Mouse (Mus musculus): ENCODE measurements around the gene Hs6st3. TPM values are rescaled to one million over a fixed set of nuclear protein-coding genes. Genes with fewer than 3 reads are reported as not detected.

Gene Hs6st3
- polyA plus RNA-seq, 1 experiment from 2014 or later: 0.08 TPM

- Histone ChIP-seq H3K27ac (no peak overlapping the region), H3K4me2 (no peak overlapping the region), H3K27me3 (no peaks in the 10 kb centered on the region), H3K36me3 (no peaks in the 10 kb centered on the region), H3K9me3 (replicated peaks) (no peaks in the 10 kb centered on the region), H3K4me3 (no peak overlapping the region), H3K4me1 (replicated peaks) (no peaks in the 10 kb centered on the region), H3K9ac (no peak overlapping the region)
- no peak for ATAC-seq (replicated peaks; ENCODE audit: insufficient number of reproducible peaks, insufficient read depth, low FRiP score, low read depth)
- WGBS: 85% methylated on average over 11 of the region's 11 CpGs
Observed at GRCm38 (mm10) chr14:119347236-119347635, 209.1 kb downstream of the Hs6st3 start.

GRCm38 (mm10) chr14:119361414-119361813 is 223.3 kb downstream of the Hs6st3 start:
- WGBS: 87% methylated on average over 4 of the region's 4 CpGs
- H3K4me1 ChIP-seq (replicated peaks): no peaks in the 10 kb centered on the region
- H3K36me3 ChIP-seq: no peaks in the 10 kb centered on the region
- no peak overlapping the region for H3K27ac ChIP-seq
- no peak overlapping the region for H3K9ac ChIP-seq
- H3K9me3 ChIP-seq (replicated peaks): no peaks in the 10 kb centered on the region
- H3K27me3 ChIP-seq: no peaks in the 10 kb centered on the region
- no peak overlapping the region for H3K4me3 ChIP-seq
- no peak overlapping the region for H3K4me2 ChIP-seq
- ATAC-seq (replicated peaks; ENCODE audit: insufficient number of reproducible peaks, insufficient read depth, low FRiP score, low read depth): no peak

- Histone ChIP-seq H3K27me3 (no peaks in the 10 kb centered on the region), H3K9ac (no peak overlapping the region), H3K4me1 (replicated peaks) (no peaks in the 10 kb centered on the region), H3K9me3 (replicated peaks) (no peaks in the 10 kb centered on the region), H3K4me3 (no peak overlapping the region), H3K27ac (no peak overlapping the region), H3K4me2 (no peak overlapping the region), H3K36me3 (no peaks in the 10 kb centered on the region)
- WGBS: 84% methylated on average over 3 of the region's 3 CpGs
- ATAC-seq (replicated peaks; ENCODE audit: insufficient number of reproducible peaks, insufficient read depth, low FRiP score, low read depth): no peak
Observed at GRCm38 (mm10) chr14:119367866-119368425, 229.8 kb downstream of the Hs6st3 start.

- ATAC-seq (replicated peaks; ENCODE audit: insufficient number of reproducible peaks, insufficient read depth, low FRiP score, low read depth): no peak
- Histone ChIP-seq H3K36me3 (no peaks in the 10 kb centered on the region), H3K4me1 (replicated peaks) (no peaks in the 10 kb centered on the region), H3K9ac (no peak overlapping the region), H3K9me3 (replicated peaks) (no peaks in the 10 kb centered on the region), H3K4me3 (no peak overlapping the region), H3K27ac (no peak overlapping the region), H3K27me3 (no peaks in the 10 kb centered on the region), H3K4me2 (no peak overlapping the region)
- WGBS: 69% methylated on average over 8 of the region's 8 CpGs
Observed at GRCm38 (mm10) chr14:119369274-119369673, 231.1 kb downstream of the Hs6st3 start.

- Histone ChIP-seq H3K27me3 (no peaks in the 10 kb centered on the region), H3K4me1 (replicated peaks) (no peaks in the 10 kb centered on the region), H3K27ac (no peak overlapping the region), H3K36me3 (no peaks in the 10 kb centered on the region), H3K4me2 (no peak overlapping the region), H3K9me3 (replicated peaks) (no peaks in the 10 kb centered on the region), H3K9ac (no peak overlapping the region), H3K4me3 (no peak overlapping the region)
- ATAC-seq (replicated peaks; ENCODE audit: insufficient number of reproducible peaks, insufficient read depth, low FRiP score, low read depth): no peak
- WGBS: 86% methylated on average over 7 of the region's 7 CpGs
Observed at GRCm38 (mm10) chr14:119370013-119370412, 231.9 kb downstream of the Hs6st3 start.

GRCm38 (mm10) chr14:119379303-119379702 is 241.2 kb downstream of the Hs6st3 start:
- ATAC-seq (replicated peaks; ENCODE audit: insufficient number of reproducible peaks, insufficient read depth, low FRiP score, low read depth): no peak
- Histone ChIP-seq H3K27me3 (no peaks in the 10 kb centered on the region), H3K9ac (no peak overlapping the region), H3K36me3 (no peaks in the 10 kb centered on the region), H3K4me3 (no peak overlapping the region), H3K9me3 (replicated peaks) (no peaks in the 10 kb centered on the region), H3K4me1 (replicated peaks) (no peaks in the 10 kb centered on the region), H3K4me2 (no peak overlapping the region), H3K27ac (no peak overlapping the region)
- WGBS: 75% methylated on average over 2 of the region's 2 CpGs

- H3K4me2 ChIP-seq: no peak overlapping the region
- no peak overlapping the region for H3K4me3 ChIP-seq
- no peaks in the 10 kb centered on the region for H3K4me1 ChIP-seq (replicated peaks)
- H3K9ac ChIP-seq: no peak overlapping the region
- H3K27ac ChIP-seq: no peak overlapping the region
- no peaks in the 10 kb centered on the region for H3K27me3 ChIP-seq
- ATAC-seq (replicated peaks; ENCODE audit: insufficient number of reproducible peaks, insufficient read depth, low FRiP score, low read depth): no peak
- H3K36me3 ChIP-seq: no peaks in the 10 kb centered on the region
- H3K9me3 ChIP-seq (replicated peaks): no peaks in the 10 kb centered on the region
- WGBS: 76% methylated on average over 10 of the region's 10 CpGs
Observed at GRCm38 (mm10) chr14:119401618-119402017, 263.5 kb downstream of the Hs6st3 start.

- no peak for ATAC-seq (replicated peaks; ENCODE audit: insufficient number of reproducible peaks, insufficient read depth, low FRiP score, low read depth)
- no peak overlapping the region for H3K4me2 ChIP-seq
- no peak overlapping the region for H3K27ac ChIP-seq
- H3K9me3 ChIP-seq (replicated peaks): no peaks in the 10 kb centered on the region
- H3K36me3 ChIP-seq: no peaks in the 10 kb centered on the region
- H3K9ac ChIP-seq: no peak overlapping the region
- H3K4me3 ChIP-seq: no peak overlapping the region
- no peaks in the 10 kb centered on the region for H3K4me1 ChIP-seq (replicated peaks)
- H3K27me3 ChIP-seq: no peaks in the 10 kb centered on the region
- WGBS: 63% methylated on average over 11 of the region's 11 CpGs
Observed at GRCm38 (mm10) chr14:119409334-119410050, 271.4 kb downstream of the Hs6st3 start.

- Histone ChIP-seq H3K4me2 (no peak overlapping the region), H3K4me3 (no peak overlapping the region), H3K9me3 (replicated peaks) (no peaks in the 10 kb centered on the region), H3K27me3 (no peaks in the 10 kb centered on the region), H3K36me3 (no peaks in the 10 kb centered on the region), H3K4me1 (replicated peaks) (no peaks in the 10 kb centered on the region), H3K27ac (no peak overlapping the region), H3K9ac (no peak overlapping the region)
- WGBS: 82% methylated on average over 5 of the region's 5 CpGs
- no peak for ATAC-seq (replicated peaks; ENCODE audit: insufficient number of reproducible peaks, insufficient read depth, low FRiP score, low read depth)
Observed at GRCm38 (mm10) chr14:119422894-119423293, 284.8 kb downstream of the Hs6st3 start.

GRCm38 (mm10) chr14:119450471-119450870 is 312.3 kb downstream of the Hs6st3 start:
- Histone ChIP-seq H3K9ac (no peak overlapping the region), H3K36me3 (no peaks in the 10 kb centered on the region), H3K4me1 (replicated peaks) (no peaks in the 10 kb centered on the region), H3K4me2 (no peak overlapping the region), H3K9me3 (replicated peaks) (no peaks in the 10 kb centered on the region), H3K27ac (no peak overlapping the region), H3K4me3 (no peak overlapping the region), H3K27me3 (no peaks in the 10 kb centered on the region)
- 23% methylated on average over 4 of the region's 4 CpGs for WGBS
- no peak for ATAC-seq (replicated peaks; ENCODE audit: insufficient number of reproducible peaks, insufficient read depth, low FRiP score, low read depth)

GRCm38 (mm10) chr14:119451594-119451993 is 313.5 kb downstream of the Hs6st3 start:
- Histone ChIP-seq H3K27me3 (no peaks in the 10 kb centered on the region), H3K36me3 (no peaks in the 10 kb centered on the region), H3K4me2 (no peak overlapping the region), H3K4me3 (no peak overlapping the region), H3K27ac (no peak overlapping the region), H3K9me3 (replicated peaks) (no peaks in the 10 kb centered on the region), H3K9ac (no peak overlapping the region), H3K4me1 (replicated peaks) (no peaks in the 10 kb centered on the region)
- ATAC-seq (replicated peaks; ENCODE audit: insufficient number of reproducible peaks, insufficient read depth, low FRiP score, low read depth): no peak

- Histone ChIP-seq H3K36me3 (no peaks in the 10 kb centered on the region), H3K9me3 (replicated peaks) (no peaks in the 10 kb centered on the region), H3K4me3 (no peak overlapping the region), H3K27me3 (no peaks in the 10 kb centered on the region), H3K4me1 (replicated peaks) (no peaks in the 10 kb centered on the region), H3K27ac (no peak overlapping the region), H3K9ac (no peak overlapping the region), H3K4me2 (no peak overlapping the region)
- ATAC-seq (replicated peaks; ENCODE audit: insufficient number of reproducible peaks, insufficient read depth, low FRiP score, low read depth): no peak
Observed at GRCm38 (mm10) chr14:119452382-119452781, 314.2 kb downstream of the Hs6st3 start.

All from heart, embryonic 15.5 days (tissue).